Mouse (Mus musculus): ENCODE results near the gene Gm11011.

- no peak for TF ChIP-seq CTCF (conservative IDR thresholded peaks at IDR 0.05 in 1 of 2, IDR thresholded peaks at IDR 0.05 in 1 of 2; ENCODE audit: low read depth in 2 of 2, low read length in 2 of 2)
- no peak for TF ChIP-seq MYC (IDR thresholded peaks at IDR 0.05; ENCODE audit: low read depth, low read length)
- TF ChIP-seq RAD21 (IDR thresholded peaks at IDR 0.05; ENCODE audit: low read depth, low read length): no peak
- no peak for TF ChIP-seq MAZ (IDR thresholded peaks at IDR 0.05; ENCODE audit: low read depth, low read length)
- no peak for TF ChIP-seq GABPA (IDR thresholded peaks at IDR 0.05; ENCODE audit: insufficient replicate concordance, low read depth, low read length)
- TF ChIP-seq ETS1 (conservative IDR thresholded peaks at IDR 0.05; ENCODE audit: low read depth, low read length): no peak
- TF ChIP-seq NRF1 (IDR thresholded peaks at IDR 0.05; ENCODE audit: low read depth, low read length): no peak
- no peak for TF ChIP-seq ZMIZ1 (IDR thresholded peaks at IDR 0.05; ENCODE audit: low read depth, low read length)
- TF ChIP-seq KAT2A (IDR thresholded peaks at IDR 0.05; ENCODE audit: insufficient replicate concordance, low read length): no peak
- TF ChIP-seq TCF12 (IDR thresholded peaks at IDR 0.05; ENCODE audit: low read depth, low read length): no peak
- TF ChIP-seq NELFE (IDR thresholded peaks at IDR 0.05; ENCODE audit: low read depth, low read length): no peak
Measured at GRCm38 (mm10) chr2:169583476-169583875, 4.1 kb downstream of the Gm11011 start.

All from CH12.LX (cell line).